Mouse (Mus musculus) CH12.LX (cell line): ENCODE data around the gene Igf1. TPM values are rescaled to one million over a fixed set of nuclear protein-coding genes. Genes with fewer than 3 reads are reported as not detected.

Experiments
- DNase-seq: peaks from one replicate; pipeline ENCODE4 v3.0.0-alpha.2; 2013; ENCODE audit errors: extremely low read depth
- H3K27ac ChIP-seq: 2 replicates; pipeline ENCODE4 v1.5.1; 2012; ENCODE audit warnings: low read depth, mild to moderate bottlenecking, control low read depth, moderate library complexity; ENCODE audit not compliant: insufficient read depth
- H3K27me3 ChIP-seq: replicated peaks from 2 replicates; pipeline ENCODE3; 2012; ENCODE audit warnings: inconsistent platforms
- H3K36me3 ChIP-seq, 2 experiments: replicated peaks in 1 of 2; 2 replicates each; pipeline versions ENCODE3 to v1.6.1; 2012; ENCODE audit warnings: inconsistent platforms in 1 of 2, low read length in 1 of 2, mild to moderate bottlenecking in 1 of 2, mixed read lengths in 1 of 2, moderate library complexity in 1 of 2; ENCODE audit not compliant: control insufficient read depth in 1 of 2, insufficient read depth in 1 of 2
- H3K4me1 ChIP-seq, 2 experiments: 2 replicates each; pipeline ENCODE4 v1.6.1; 2012; ENCODE audit warnings: inconsistent platforms in 1 of 2, moderate library complexity in 1 of 2; ENCODE audit not compliant: insufficient read depth in 2 of 2, control insufficient read depth in 1 of 2
- H3K4me2 ChIP-seq: 2 replicates; pipeline ENCODE4 v1.6.1; 2012; ENCODE audit warnings: low read depth, mild to moderate bottlenecking, control low read depth; ENCODE audit not compliant: poor library complexity, insufficient read depth, severe bottlenecking
- H3K4me3 ChIP-seq, 3 experiments: fragments of 150-350 bp in 1 of 3; sonication (generic) in 1 of 3; replicated peaks in 1 of 3; 2 replicates each; pipeline versions ENCODE3 to v1.5.1; 2011 to 2012; ENCODE audit warnings: low read depth in 2 of 3, low read length in 2 of 3, mild to moderate bottlenecking in 2 of 3, moderate library complexity in 2 of 3, control low read depth in 1 of 3, improper control_type of control experiment in 1 of 3, inconsistent platforms in 1 of 3, mixed read lengths in 1 of 3; ENCODE audit not compliant: poor library complexity in 1 of 3
- H3K79me2 ChIP-seq: replicated peaks from 2 replicates; pipeline ENCODE4 v1.6.1; 2012; ENCODE audit warnings: mild to moderate bottlenecking, moderate library complexity; ENCODE audit not compliant: control insufficient read depth, poor library complexity, insufficient read depth, severe bottlenecking; ENCODE audit errors: extremely low read depth
- H3K9ac ChIP-seq: 2 replicates; pipeline ENCODE4 v1.6.1; 2012; ENCODE audit warnings: low read depth, mild to moderate bottlenecking, control low read depth, moderate library complexity; ENCODE audit not compliant: insufficient read depth
- H3K9me3 ChIP-seq: replicated peaks from 2 replicates; pipeline ENCODE3; 2012; ENCODE audit warnings: low read length, inconsistent platforms, mixed read lengths
- CHD1 ChIP-seq: IDR thresholded peaks from 2 replicates; pipeline ENCODE4 v1.6.1; 2012; ENCODE audit warnings: low read depth, low read length, improper control_type of control experiment, inconsistent platforms
- CHD2 ChIP-seq: IDR thresholded peaks from 2 replicates; pipeline ENCODE4 v1.6.1; 2011; ENCODE audit warnings: low read length, improper control_type of control experiment
- ELF1 ChIP-seq: IDR thresholded peaks from 2 replicates; pipeline ENCODE4 v1.6.1; 2014; ENCODE audit warnings: low read depth, mild to moderate bottlenecking, inconsistent platforms, low read length, improper control_type of control experiment
- ETS1 ChIP-seq: conservative IDR thresholded peaks from 2 replicates; pipeline ENCODE4 v1.6.1; 2012; ENCODE audit warnings: low read depth, mild to moderate bottlenecking, inconsistent platforms, low read length, improper control_type of control experiment, moderate library complexity
- HCFC1 ChIP-seq: IDR thresholded peaks from 2 replicates; pipeline ENCODE4 v1.6.1; 2012; ENCODE audit warnings: low read depth, mild to moderate bottlenecking, inconsistent platforms, low read length, improper control_type of control experiment
- KAT2A ChIP-seq: IDR thresholded peaks from 2 replicates; pipeline ENCODE4 v1.6.1; 2012; ENCODE audit warnings: low read length, improper control_type of control experiment, inconsistent platforms; ENCODE audit not compliant: insufficient replicate concordance
- MAFK ChIP-seq: IDR thresholded peaks from 2 replicates; pipeline ENCODE4 v1.6.1; 2011; ENCODE audit warnings: low read length, improper control_type of control experiment; ENCODE audit not compliant: insufficient replicate concordance
- MAZ ChIP-seq: IDR thresholded peaks from 2 replicates; pipeline ENCODE4 v1.6.1; 2012; ENCODE audit warnings: low read depth, mild to moderate bottlenecking, inconsistent platforms, low read length, improper control_type of control experiment, moderate library complexity
- MXI1 ChIP-seq: IDR thresholded peaks from 2 replicates; pipeline ENCODE4 v1.6.1; 2011; ENCODE audit warnings: mild to moderate bottlenecking, low read depth, low read length, improper control_type of control experiment
- MYC ChIP-seq: IDR thresholded peaks from 2 replicates; pipeline ENCODE4 v1.6.1; 2011; ENCODE audit warnings: low read depth, mild to moderate bottlenecking, improper control_type of control experiment, low read length
- NRF1 ChIP-seq: IDR thresholded peaks from 2 replicates; pipeline ENCODE4 v1.6.1; 2014; ENCODE audit warnings: low read depth, mild to moderate bottlenecking, inconsistent platforms, low read length, improper control_type of control experiment, moderate library complexity
- PAX5 ChIP-seq: IDR thresholded peaks from 2 replicates; pipeline ENCODE4 v1.6.1; 2012; ENCODE audit warnings: low read length, inconsistent platforms, mixed read lengths
- POLR2A ChIP-seq: IDR thresholded peaks from 2 replicates; pipeline ENCODE4 v1.6.1; 2011; ENCODE audit warnings: low read depth, mild to moderate bottlenecking, improper control_type of control experiment, low read length
- POLR2AphosphoS2 ChIP-seq: IDR thresholded peaks from 2 replicates; pipeline ENCODE4 v1.6.1; 2011; ENCODE audit warnings: low read depth, low read length, improper control_type of control experiment
- RAD21 ChIP-seq: IDR thresholded peaks from 2 replicates; pipeline ENCODE4 v1.6.1; 2011; ENCODE audit warnings: low read depth, mild to moderate bottlenecking, low read length, improper control_type of control experiment, moderate library complexity
- RCOR1 ChIP-seq: conservative IDR thresholded peaks from 2 replicates; pipeline ENCODE4 v1.6.1; 2012; ENCODE audit warnings: low read depth, mild to moderate bottlenecking, inconsistent platforms, low read length, improper control_type of control experiment
- SIN3A ChIP-seq: IDR thresholded peaks from 2 replicates; pipeline ENCODE4 v1.6.1; 2012; ENCODE audit warnings: low read length, improper control_type of control experiment, inconsistent platforms
- TCF12 ChIP-seq: IDR thresholded peaks from 2 replicates; pipeline ENCODE4 v1.6.1; 2014; ENCODE audit warnings: low read depth, mild to moderate bottlenecking, inconsistent platforms, low read length, improper control_type of control experiment
- UBTF ChIP-seq: IDR thresholded peaks from 2 replicates; pipeline ENCODE4 v1.6.1; 2012; ENCODE audit warnings: low read depth, mild to moderate bottlenecking, inconsistent platforms, low read length, improper control_type of control experiment, moderate library complexity
- USF2 ChIP-seq: conservative IDR thresholded peaks from 2 replicates; pipeline ENCODE4 v1.6.1; 2011; ENCODE audit warnings: low read depth, low read length, improper control_type of control experiment
- ZC3H11A ChIP-seq: IDR thresholded peaks from 2 replicates; pipeline ENCODE4 v1.6.1; 2012; ENCODE audit warnings: low read depth, mild to moderate bottlenecking, inconsistent platforms, low read length, improper control_type of control experiment
- ZMIZ1 ChIP-seq: IDR thresholded peaks from 2 replicates; pipeline ENCODE4 v1.6.1; 2012; ENCODE audit warnings: low read depth, mild to moderate bottlenecking, inconsistent platforms, low read length, improper control_type of control experiment
- ZNF384 ChIP-seq: IDR thresholded peaks from 2 replicates; pipeline ENCODE4 v1.6.1; 2012; ENCODE audit warnings: low read depth, low read length, improper control_type of control experiment, inconsistent platforms
- dilution Hi-C: fragments of 300-500 bp; cut with MboI; formaldehyde crosslinking; loops from 2 replicates; pipeline ENCODE4 v1.14.3; 2020; ENCODE audit warnings: low sequenced_read_pairs; ENCODE audit not compliant: extremely low pct_unique_long_range_greater_than_20kb, extremely low pct_ligation_motif_present
- in situ Hi-C: fragments of 300-500 bp; cut with MboI; formaldehyde crosslinking; loops from 3 replicates; pipeline ENCODE4 v1.14.3; 2019; ENCODE audit warnings: low sequenced_read_pairs, low pct_ligation_motif_present, low pct_unique_long_range_greater_than_20kb, mixed read lengths
- polyA plus RNA-seq: library from polyadenylated mRNA; unstranded; fragments of >175 nt; gene quantifications from 2 replicates; pipeline ENCODE4 v1.2.1, GENCODE M21; 2012; ENCODE audit warnings: low read depth; ENCODE audit not compliant: insufficient read length
- total RNA-seq, 2 experiments: library from RNA; depleted of rRNA; stranded (reverse); fragments of 300-350 nt in 1 of 2; fragments of >200 nt in 1 of 2; gene quantifications; 2 replicates each; pipeline ENCODE4 v1.2.3; 2012 to 2014

Gene Igf1
- total and polyA plus RNA-seq, 3 experiments: 0.23 TPM; not detected in 2

DNA sequence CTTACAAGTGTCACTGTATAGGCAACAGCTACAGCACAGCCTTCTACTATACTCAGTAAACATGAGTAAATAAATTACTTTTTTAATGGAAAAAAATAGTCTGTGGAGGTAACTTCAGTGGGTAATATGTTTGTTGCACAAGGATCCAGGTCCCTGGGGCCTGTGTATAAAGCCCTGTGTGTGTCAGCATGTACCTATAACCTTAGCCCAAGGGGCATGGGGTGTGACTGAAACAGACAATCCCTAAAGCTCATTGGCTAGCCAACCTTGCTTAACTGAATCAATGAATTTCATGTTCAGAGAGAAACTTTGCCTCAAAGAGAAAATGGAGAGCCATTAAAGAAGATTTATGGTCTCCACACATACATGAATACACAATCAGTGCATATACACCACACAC, 34.2 kb downstream of the Igf1 start:
- Histone ChIP-seq H3K4me1 (peaks cover 0 to 5% of the 10 kb centered on the region in 2 experiments; a peak in 2 of 4 replicates), H3K4me2 (no peak overlapping the region), H3K9ac (no peak overlapping the region), H3K79me2 (no peaks in the 10 kb centered on the region), H3K9me3 (no peaks in the 10 kb centered on the region), H3K4me3 (no peak overlapping the region), H3K27ac (no peak overlapping the region), H3K36me3 (no peaks in the 10 kb centered on the region), H3K27me3 (no peaks in the 10 kb centered on the region)
- TF ChIP-seq MAZ (no peak), PAX5 (no peak), UBTF (no peak), TCF12 (no peak), RCOR1 (no peak), CHD2 (no peak), MYC (no peak), NRF1 (no peak), POLR2AphosphoS2 (no peak), CHD1 (no peak), ELF1 (no peak), MAFK (no peak), ZNF384 (no peak), ZMIZ1 (no peak), USF2 (no peak), MXI1 (no peak)
- in situ Hi-C loops: no loop called here
- dilution Hi-C loops: no loop called here
- DNase-seq: no peak

DNA sequence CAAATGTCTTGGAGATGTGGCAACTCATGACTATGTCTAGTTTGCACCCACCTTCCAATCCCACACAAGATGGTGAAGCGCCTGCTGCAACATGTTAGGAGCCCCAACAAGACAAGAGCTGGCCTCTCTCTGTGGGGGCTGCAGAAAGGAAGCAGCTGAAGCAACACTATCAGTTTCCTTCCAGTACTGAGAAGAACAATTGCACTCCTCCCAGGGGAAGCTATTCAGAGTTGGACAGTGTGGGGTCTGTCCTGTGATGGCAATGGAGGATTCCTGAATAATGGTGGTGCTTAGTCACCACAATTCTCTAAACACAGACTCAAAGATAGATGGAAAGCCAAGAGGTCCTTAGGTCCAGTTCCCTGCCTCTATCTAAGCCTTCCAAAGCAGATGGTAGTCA, 35.2 kb downstream of the Igf1 start:
- Histone ChIP-seq H3K27ac (no peak overlapping the region), H3K4me3 (no peak overlapping the region), H3K27me3 (no peaks in the 10 kb centered on the region), H3K4me2 (no peak overlapping the region), H3K36me3 (no peaks in the 10 kb centered on the region), H3K4me1 (peaks cover 0 to 5% of the 10 kb centered on the region in 2 experiments; a peak in 2 of 4 replicates), H3K9ac (no peak overlapping the region), H3K9me3 (no peaks in the 10 kb centered on the region), H3K79me2 (no peaks in the 10 kb centered on the region)
- no peak for DNase-seq
- in situ Hi-C loops (no loop called here), dilution Hi-C loops (no loop called here)
- no peak for TF ChIP-seq MYC
- TF ChIP-seq SIN3A: no peak
- no peak for TF ChIP-seq RCOR1
- no peak for TF ChIP-seq ZC3H11A
- TF ChIP-seq ELF1: no peak
- TF ChIP-seq MXI1: no peak
- no peak for TF ChIP-seq MAZ
- no peak for TF ChIP-seq MAFK
- TF ChIP-seq KAT2A: no peak
- TF ChIP-seq POLR2A: no peak
- TF ChIP-seq UBTF: no peak
- no peak for TF ChIP-seq HCFC1
- no peak for TF ChIP-seq RAD21
- TF ChIP-seq ETS1: no peak
